Mouse (Mus musculus): ENCODE data around the gene C730034F03Rik.

C730034F03Rik gene

DNA sequence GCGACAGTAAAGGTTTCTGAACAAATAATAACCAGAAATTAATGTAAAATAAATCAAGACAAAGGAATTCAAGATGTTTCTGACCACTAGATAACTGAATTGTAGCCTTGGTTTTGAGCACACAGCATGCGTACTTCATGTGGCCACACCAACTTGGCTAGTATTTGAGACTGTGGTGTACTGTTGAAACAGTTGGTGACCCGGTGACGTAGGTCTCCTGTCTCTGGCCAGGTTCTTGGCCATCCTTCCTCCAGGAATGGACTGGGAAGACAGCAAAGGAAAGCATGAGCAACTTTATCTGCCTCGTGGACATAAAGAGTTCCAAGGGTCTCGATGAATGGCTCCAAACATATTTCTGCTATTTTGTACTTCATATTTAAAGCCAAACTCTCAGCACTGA is 2.4 kb downstream of the C730034F03Rik start:
- no peak for DNase-seq (ENCODE audit: low read depth, low spot score)

DNA sequence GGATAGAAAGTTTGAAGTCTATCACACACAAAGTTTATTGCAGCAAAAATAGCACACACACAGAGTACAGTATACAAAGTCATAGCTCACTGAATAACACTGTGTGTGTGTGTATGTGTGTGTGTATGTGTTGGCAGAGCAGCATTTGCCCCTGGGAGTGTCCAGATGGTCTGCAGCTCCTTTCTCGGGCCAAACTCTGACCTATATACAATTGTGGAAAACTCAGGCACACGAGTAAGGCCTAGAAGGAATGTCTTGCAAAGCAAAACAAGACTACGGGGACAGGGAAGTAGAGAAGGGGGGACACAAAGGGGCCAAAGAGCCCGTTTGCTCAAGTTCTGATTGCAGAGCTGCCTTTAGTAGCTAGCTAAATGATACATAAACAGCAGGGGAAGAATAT is 3.6 kb downstream of the C730034F03Rik start:
- no peak for DNase-seq (ENCODE audit: low read depth, low spot score)

DNA sequence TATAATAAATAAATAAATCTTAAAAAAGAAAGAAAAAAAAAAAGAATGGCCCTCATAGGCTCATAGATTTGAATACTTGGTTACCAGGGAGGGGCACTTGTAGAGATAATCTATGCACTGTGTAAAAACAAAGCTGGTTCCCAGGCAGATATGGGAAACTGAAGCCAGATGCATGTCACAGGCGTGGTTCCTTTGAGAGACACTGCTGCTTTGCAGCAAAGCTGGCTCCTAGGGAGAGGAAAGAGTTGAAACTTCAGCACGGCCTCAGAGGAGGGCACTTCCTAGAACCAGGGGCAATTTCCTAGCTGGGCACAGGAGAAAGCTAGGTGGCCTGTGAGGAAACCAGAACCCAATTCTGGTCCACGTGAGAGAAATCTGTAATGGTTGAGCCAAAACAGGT is 4.7 kb downstream of the C730034F03Rik start:
- DNase-seq (ENCODE audit: low read depth, low spot score) = no peak

DNA sequence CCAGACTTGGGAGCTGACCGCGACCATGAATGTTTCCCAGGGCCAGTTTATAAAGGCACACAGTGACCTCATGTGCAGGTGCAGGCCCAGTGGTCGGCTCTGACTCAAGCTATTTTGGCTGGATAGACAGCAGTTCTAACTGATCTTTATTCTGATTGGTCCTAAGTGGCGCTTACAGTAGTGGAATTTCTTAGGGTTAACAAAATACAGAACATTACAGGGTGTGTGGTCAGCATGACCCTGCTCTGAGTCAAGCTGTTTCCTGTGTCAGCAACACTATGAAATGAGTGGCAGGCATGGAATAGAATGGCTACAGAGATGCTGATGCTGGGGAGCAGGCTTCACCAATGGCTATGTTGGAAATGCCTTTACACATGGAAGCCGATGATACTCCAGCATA is 6.5 kb downstream of the C730034F03Rik start:
- DNase-seq (ENCODE audit: low read depth, low spot score) = no peak

DNA sequence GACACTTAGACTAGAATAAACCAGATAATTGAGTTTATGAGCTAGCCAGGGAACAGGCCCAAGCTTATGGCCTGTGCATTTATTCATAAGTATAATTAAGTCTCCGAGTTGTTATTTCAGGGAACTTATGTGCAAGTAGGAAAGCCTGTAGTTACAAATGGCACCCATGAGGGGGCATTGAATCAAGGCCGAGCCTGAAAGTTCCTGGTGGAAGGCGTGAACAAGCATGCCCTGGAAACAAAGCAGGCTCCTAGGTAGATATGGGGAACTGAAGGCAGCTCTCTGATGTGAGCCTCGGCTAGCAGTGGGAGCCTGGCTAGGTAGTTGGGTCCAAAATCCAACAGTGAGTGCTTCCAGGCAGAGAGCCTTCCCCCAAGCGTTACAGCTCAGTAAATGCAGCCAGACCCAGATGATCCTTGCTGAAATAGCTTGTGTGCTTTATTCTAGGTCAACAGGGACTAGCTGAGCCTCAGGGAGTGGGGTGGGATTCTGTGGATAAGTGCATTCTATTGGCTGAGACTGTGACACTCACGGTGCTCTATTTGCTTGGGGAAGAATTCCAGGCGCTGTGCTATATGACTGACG is 13.2 kb downstream of the C730034F03Rik start:
- DNase-seq (ENCODE audit: low read depth, low spot score) = no peak

DNA sequence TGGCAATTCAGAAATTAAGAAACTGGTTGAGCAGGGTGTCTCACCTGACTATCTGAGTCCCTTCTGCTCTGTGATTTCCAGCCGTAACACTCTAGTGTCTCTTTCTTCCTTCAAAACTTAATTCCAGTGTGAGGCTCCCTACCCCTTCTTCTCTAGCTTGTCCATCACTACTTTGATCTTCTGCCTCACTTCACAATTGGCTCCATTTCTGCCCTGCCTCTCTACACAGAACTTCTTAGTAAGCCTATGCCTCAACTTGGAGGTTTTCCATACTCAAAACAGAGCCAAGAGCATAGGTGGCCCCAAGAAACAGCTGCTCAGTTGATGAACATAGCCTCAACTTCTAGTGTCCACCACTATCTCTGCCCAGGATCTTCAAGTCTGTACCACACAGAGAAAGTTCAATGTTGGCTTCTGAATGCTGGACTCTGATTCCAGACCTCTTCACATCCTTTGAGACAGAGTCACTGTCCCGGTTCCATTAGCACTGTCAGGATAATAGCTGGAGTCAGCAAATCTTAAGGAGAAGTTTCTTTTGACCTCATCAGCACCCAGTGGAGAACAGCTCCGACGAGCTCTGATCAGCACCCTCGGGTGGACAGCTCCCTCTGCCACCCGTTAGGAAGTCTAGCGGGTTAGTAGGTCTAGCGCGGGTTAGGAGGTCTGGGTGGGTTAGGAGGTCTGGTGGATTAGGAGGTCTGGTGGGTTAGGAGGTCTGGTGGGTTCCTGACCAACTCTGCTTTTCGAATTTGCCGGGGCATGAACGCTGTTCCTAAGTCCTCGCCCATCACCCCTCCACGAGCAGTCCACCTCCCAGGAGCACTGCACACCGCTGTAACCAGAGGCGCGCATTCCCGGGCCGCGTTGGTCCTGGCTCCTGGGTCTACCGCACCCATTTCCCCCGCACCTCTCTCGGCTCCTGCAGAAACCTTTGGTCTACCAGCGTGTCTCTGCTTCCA is 23.8 kb downstream of the C730034F03Rik start:
- no peak for DNase-seq (ENCODE audit: low read depth, low spot score)

DNA sequence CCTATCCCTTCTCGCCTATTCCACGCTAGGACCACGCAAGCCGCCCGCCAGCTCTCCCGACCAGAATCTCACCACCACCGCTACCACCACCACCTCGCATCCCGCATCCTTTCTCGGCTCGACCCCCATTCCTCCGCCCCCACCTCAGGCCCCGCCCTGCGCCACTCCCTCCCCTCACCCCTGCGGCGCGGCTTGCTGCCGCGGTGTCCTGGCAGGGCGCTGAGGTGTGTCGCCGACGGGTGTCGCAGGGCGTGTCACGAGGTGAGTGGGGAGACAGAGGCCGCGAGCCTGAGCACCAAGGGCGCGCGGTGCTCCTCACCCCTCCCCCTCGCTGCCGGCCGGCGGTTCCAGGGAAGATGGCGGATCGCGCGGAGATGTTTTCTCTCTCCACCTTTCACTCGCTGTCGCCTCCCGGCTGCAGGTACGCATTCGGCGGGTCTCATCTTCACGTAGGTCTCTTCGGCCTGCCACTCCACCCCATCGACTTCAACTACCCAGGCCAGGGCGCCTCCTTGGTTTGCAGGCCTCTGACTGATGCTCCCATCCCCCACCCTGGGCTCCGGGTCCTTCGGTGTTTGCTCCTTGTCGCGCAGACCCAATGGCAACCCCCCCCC is 24.6 kb downstream of the C730034F03Rik start, which contains the start of gene Mapk8ip2:
Gene Mapk8ip2 (plus strand): TSS at position 49 of the 614 bp plus-strand sequence.
- no peak for DNase-seq (ENCODE audit: low read depth, low spot score)

DNA sequence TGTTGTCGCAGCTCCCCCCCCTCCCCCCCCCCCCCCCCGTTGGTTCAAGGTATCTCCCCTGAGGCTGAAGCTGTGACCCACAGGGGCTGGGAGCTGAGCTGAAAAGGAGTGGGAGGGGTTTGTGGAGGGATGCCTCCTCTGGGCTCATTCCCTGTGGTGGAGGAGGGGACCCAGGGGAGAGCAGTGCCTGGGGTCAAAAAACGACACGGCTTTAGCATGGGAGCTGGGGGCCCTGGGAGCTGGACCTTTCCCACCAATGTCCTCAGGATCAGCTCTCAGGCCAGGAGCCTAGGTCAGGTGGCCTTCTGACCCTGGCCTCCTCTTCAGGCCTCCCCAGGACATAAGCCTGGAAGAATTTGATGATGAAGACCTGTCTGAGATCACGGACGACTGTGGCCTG is 25.5 kb downstream of the C730034F03Rik start:
- no peak for DNase-seq (ENCODE audit: low read depth, low spot score)

DNA sequence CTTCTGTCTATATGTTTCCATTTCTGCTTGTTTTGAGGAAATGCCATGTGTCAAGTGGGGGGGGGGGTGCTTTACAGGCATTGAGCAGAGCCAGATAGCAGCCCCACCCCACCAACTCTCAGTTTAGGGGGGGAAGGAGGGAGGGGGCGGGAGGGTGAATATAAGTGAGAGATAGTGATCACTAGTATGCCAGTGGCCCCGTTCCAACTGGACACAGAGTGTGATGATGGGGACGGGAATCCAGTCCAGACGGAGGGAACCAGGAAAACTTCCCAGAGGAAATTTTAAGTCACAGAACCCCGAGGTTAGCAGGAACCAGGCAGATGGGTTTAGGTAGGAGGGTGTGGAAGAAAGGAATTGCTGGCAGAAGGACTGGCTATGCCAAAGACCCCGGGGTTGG is 26.3 kb downstream of the C730034F03Rik start:
- DNase-seq (ENCODE audit: low read depth, low spot score) = no peak

DNA sequence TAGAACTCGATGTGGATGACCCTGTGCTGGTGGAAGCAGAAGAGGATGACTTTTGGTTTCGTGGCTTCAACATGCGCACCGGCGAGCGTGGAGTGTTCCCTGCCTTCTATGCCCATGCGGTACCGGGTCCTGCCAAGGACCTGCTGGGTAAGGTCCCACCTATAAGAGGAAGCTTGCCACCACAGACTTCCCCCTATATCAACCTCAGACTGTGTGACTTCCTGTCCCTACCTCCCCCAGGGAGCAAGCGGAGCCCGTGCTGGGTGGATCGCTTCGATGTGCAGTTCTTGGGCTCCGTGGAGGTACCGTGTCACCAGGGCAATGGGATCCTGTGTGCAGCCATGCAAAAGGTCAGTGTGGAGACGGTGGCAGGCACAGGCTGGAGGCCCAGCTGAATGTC is 29.6 kb downstream of the C730034F03Rik start:
- no peak for DNase-seq (ENCODE audit: low read depth, low spot score)

DNA sequence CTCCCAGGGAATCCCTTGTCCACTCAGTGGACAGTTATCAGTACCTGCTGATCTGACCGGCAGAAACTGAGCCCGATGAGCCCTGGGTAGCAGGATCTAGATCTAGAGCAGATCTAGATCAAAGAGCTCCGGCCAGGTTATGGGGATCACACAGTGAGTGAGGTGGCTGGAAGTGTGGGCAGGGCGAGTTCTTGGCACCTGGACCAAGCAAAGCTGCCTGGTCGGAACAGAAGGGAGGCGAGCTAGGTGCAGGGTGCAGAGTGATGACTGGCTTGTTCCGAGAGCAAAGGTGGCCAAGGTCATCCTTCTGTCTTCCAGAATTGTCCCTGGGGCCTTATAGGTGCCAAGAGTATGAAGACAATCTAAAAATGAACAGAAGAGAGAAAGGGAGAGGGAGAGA is 30.4 kb downstream of the C730034F03Rik start:
- no peak for DNase-seq (ENCODE audit: low read depth, low spot score)

DNA sequence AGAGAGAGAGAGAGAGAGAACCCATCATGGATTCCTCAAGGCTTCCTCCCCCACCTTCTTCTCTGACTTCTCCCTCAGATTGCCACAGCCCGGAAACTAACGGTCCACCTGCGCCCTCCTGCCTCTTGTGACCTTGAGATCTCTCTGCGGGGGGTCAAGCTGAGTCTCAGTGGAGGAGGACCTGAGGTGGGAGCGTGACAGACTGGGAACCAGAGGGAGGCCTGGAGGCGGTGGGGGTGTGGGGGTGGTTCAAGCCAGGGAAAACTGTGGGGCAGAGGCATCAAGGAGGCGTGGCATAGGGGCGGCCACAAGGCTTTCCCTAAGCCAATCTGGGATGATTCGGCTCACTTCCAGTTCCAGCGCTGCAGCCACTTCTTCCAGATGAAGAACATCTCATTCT is 30.9 kb downstream of the C730034F03Rik start:
- DNase-seq (ENCODE audit: low read depth, low spot score) = no peak

DNA sequence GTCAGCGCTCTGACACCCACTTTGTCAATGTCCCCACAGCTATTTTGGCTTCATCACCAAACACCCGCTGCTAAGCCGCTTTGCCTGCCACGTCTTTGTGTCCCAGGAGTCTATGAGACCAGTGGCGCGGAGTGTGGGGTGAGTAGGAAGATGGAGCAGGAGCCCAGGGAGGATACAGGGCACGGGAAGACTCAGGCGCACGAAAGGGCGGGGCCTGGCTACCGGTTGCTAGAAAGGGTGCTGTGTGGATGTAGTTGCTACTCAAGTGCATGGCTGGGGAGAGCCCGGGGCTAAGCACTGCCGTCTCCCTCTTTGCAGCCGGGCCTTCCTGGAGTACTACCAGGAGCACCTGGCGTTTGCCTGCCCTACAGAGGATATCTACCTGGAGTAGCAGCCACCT is 31.9 kb downstream of the C730034F03Rik start:
- no peak for DNase-seq (ENCODE audit: low read depth, low spot score)

DNA sequence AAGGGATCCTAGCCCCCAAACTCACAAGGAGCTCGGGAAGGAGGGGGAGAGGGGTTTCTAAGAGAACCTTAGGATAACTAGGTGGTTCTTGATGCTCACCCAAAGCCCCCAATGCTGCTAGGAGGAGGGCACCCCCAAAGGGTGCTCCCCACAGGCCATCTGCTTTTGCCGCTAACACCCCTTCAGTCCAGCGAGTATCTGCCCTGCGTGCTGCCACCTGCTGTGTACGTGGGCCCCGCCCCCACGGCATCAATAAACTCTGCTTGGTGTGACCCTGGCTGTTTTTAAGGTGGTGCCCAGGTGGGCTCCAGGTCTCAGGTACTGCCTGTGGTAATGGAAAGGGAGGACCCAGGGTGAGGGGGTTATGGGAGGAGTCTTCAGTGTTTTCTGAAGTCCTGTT is 32.8 kb downstream of the C730034F03Rik start:
- no peak for DNase-seq (ENCODE audit: low read depth, low spot score)

DNA sequence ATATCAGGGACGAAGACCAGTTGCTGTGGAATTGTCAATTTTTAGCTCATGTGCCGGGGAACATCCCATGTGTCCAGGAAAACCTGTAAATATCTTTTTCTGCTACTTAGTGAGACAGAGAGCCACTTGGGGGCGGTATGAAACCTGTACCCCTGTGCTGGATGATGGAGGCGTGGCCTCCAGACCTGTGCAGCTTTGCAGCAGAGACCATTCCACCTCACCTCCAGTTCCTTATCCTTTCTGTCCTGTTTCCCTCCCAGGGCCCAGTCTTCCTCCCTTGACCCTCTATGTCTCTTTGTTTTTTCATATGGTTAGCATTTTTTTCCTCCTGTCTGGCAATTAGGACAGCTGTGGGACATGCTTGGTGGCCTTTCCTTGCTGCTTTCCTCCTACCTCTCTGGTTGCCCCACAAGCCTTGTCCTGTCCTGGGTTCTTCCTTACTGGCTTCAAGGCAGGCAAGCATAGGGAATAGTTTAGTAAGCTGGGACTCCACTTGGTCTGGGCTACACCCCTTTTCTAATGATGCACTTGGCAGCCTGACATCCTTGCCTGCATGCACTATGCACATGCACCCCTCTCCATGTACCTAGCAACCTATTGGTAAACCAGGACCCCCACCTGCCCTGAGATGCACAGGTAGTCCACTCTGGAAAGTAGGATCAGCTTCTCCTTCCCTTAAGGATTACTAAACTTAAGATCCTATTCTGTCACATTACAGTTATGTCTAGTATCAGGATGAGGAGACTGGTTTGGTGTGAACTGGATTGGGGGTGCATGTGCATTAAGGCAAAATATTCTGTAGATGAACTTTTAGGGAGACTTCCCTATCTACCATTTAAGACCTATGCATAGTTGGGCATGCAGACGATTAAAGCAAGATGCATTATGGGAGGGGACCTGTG is 34.2 kb downstream of the C730034F03Rik start:
- no peak for DNase-seq (ENCODE audit: low read depth, low spot score)

DNA sequence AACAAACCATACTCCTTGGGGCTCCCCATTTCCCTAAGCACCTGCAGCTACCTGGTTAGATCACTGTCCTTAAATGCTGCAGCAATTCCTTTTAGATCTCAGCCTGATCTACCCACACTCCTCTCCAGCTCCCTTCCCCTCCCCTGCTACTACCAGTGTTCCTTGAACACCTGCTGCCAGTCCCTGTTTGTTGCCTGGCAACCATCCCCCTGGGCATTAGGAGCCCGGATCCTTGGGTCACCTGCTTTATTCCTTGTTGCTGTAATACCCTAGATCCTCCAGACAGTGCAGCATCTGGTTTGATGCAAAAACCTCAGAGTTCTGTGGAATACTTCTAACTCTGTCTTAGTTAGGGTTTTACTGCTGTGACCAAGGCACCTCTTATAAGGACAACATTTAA is 35.7 kb downstream of the C730034F03Rik start:
- no peak for DNase-seq (ENCODE audit: low read depth, low spot score)

DNA sequence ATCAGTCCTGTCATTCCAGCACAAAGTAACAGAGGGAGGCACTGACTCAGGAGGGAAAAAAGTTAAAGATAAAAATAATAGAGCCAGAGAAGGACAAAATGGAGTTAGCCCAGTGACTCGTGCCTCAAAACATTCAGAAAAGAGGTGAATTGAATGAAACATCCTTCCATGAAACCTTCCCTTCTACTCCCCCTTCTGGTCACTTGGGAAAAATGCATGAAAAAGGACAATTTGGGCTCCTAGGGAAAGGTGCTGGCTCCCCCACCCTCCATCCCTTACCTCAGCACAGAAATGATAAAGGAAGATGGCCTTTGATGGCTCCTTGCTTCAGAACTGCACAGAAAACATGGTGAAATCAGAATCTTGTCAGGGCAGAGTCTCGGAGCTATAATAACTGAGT is 39.2 kb downstream of the C730034F03Rik start:
- no peak for DNase-seq (ENCODE audit: low read depth, low spot score)

DNA sequence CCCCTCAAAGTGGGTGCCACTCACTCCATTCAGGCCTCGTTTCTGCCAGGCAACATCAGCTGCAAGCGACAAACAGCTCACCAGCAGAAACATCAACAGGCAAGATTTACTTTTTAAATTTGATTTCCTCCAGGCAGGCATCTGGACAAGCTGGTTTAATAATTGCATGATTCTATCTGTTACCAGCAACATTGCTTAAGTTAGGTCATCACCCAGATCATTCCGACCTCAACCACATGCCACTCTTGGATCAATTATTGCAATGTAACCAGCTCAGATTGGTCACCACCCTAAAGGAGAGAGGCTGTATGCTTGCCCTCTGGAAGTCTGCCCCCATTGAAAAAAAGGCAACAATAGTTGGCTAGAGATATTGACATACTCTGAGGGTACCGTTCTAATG is 42.1 kb downstream of the C730034F03Rik start:
- DNase-seq (ENCODE audit: low read depth, low spot score) = no peak

DNA sequence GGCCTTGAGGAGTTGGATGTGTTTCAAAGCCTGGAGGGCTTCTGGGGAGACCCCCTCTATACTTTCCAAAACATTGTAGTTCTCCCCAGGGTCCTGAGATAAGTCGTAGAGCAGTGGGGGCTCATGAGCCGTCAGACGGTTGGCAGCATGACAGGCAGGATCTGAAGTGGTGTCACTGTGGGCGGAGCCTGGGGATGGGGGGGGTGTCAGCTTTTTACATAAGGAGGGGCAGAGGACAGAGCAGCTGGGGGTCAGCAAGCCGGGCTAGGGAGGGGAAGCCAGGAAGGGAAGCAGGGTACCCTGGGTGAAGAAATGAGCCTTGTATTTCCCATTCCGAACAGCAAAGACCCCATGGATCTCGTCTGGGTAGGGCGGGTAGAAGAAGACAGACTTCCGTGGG is 44.0 kb downstream of the C730034F03Rik start:
- no peak for DNase-seq (ENCODE audit: low read depth, low spot score)

DNA sequence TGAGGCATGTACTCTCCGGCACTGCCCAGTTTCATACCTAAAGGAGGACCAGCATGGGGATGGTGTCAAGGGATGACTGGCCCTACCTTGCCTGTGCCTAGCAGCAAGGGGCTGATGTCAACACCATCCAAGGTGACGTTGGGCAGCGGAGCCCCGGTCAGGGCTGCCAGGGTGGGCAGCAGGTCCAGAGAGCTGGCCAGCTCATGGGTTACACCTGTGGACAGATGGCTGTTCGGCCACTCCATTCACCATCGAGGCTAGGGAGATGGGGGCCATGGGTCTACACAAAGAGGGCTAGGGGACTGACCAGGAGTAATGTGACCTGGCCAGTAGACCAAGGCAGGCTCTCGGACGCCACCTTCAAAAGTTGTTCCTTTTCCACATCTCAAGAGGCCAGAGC is 44.5 kb downstream of the C730034F03Rik start:
- no peak for DNase-seq (ENCODE audit: low read depth, low spot score)

DNA sequence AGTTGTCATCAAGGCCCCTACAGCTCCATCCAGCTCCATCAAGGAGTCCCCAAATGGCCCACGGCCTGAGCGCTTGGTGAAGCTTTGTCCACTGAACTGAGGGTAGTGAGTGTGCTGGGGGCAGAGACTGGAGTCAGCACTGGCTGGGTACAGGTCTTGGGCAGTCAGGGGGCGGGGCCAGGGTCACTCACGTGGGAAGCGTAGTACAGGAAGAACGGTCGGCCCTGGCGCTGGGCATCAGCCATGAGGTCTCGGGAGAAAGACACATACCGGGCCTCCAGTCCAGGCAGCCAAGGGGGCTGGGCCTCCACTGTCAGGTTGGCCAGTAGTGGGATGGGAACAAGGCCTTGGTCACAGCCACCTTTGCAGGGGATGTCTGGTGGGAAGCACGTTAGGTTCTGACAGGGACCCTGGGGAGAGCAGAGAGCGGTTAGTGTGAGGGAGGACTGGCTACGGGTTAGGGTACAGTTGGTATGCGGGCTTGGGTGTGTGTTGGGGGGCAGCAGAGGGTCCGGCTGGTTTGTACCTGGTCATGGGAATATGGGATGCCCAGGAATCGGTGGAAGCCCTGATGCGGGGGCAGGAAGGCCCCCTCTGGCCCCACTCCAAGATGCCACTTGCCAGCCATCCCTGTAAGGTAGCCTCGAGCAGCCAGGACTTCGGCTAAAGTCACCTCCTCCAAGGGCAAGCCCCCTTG is 45.4 kb downstream of the C730034F03Rik start:
- DNase-seq (ENCODE audit: low read depth, low spot score) = no peak

Data from WW6 (cell line).